In genomic region chr9:44645924-44646323, GRCm38 (mm10) we compare ENCODE assay signal across 10 mouse cellular contexts. TPM values are rescaled to one million over a fixed set of nuclear protein-coding genes. Genes with fewer than 3 reads are reported as not detected.
DNase-seq lines count a peak whose midpoint lies in the region; ATAC-seq lines count a peak whose summit lies in the region.
"Had no signal": no experiment of that assay in that cellular context is flagged by ENCODE, and none has a peak within 500 bp of the region (broad histone marks: within the 10 kb centered on the region; RNA-seq: fewer than 3 reads in every experiment).

No protein-coding gene starts in this region.

- H3K27me3 ChIP-seq in liver, embryonic 16.5 days (ENCODE audit: control insufficient read depth, insufficient read depth, low read depth, low read length) = no peaks in the 10 kb centered on the region
- H3K27me3 ChIP-seq in hindbrain, embryonic 12.5 days = no peaks in the 10 kb centered on the region
- H3K27me3 ChIP-seq: lung, embryonic 15.5 days had no signal

- no peak overlapping the region for H3K4me3 ChIP-seq in liver, embryonic 16.5 days (ENCODE audit: low read depth, low read length)
- no peak overlapping the region for H3K4me3 ChIP-seq in hindbrain, embryonic 12.5 days
- H3K4me3 ChIP-seq: lung, embryonic 15.5 days had no signal

- no peak overlapping the region for H3K27ac ChIP-seq in liver, embryonic 16.5 days (ENCODE audit: low read length)
- H3K27ac ChIP-seq in hindbrain, embryonic 12.5 days = no peak overlapping the region
- H3K27ac ChIP-seq: lung, embryonic 15.5 days had no signal

- H3K4me1 ChIP-seq in liver, embryonic 16.5 days (ENCODE audit: control insufficient read depth, low read depth, low read length) = no peaks in the 10 kb centered on the region; the same call in 1 of the 2 replicates
- H3K4me1 ChIP-seq in hindbrain, embryonic 12.5 days = no peaks in the 10 kb centered on the region

- no peaks in the 10 kb centered on the region; the same call in 1 of the 2 replicates for H3K36me3 ChIP-seq in liver, embryonic 16.5 days (ENCODE audit: control insufficient read depth, insufficient read depth)
- no peaks in the 10 kb centered on the region for H3K36me3 ChIP-seq in hindbrain, embryonic 12.5 days
- H3K36me3 ChIP-seq: lung, embryonic 15.5 days had no signal

- no peak for ATAC-seq in liver, embryonic 16.5 days (ENCODE audit: low read depth)
- no peak for ATAC-seq in hindbrain, embryonic 12.5 days (ENCODE audit: low FRiP score)

- H3K4me2 ChIP-seq in liver, embryonic 16.5 days (ENCODE audit: low read depth, low read length) = peak overlapping the region; percentile 18; the same call in 1 of the 2 replicates
- H3K4me2 ChIP-seq in hindbrain, embryonic 12.5 days (replicated peaks) = no peak overlapping the region
- H3K4me2 ChIP-seq: lung, embryonic 15.5 days had no signal

- no peaks in the 10 kb centered on the region for H3K9me3 ChIP-seq in liver, embryonic 16.5 days (replicated peaks; ENCODE audit: control insufficient read depth, low read length)
- no peaks in the 10 kb centered on the region for H3K9me3 ChIP-seq in hindbrain, embryonic 12.5 days (replicated peaks)
- H3K9me3 ChIP-seq: lung, embryonic 15.5 days had no signal

- H3K9ac ChIP-seq in liver, embryonic 16.5 days (ENCODE audit: low read depth, low read length) = no peak overlapping the region
- no peak overlapping the region for H3K9ac ChIP-seq in hindbrain, embryonic 12.5 days
- H3K9ac ChIP-seq: lung, embryonic 15.5 days had no signal

- DNase-seq in CD8-positive naive resting alpha-beta T cell, adult 2 months (ENCODE audit: low read depth in 2 of 2, low spot score in 2 of 2) = peak; percentile 40 to 53
- DNase-seq in T-cell, adult 2 months (ENCODE audit: low spot score) = peak; percentile 80
- peak; percentile 47 to 79 for DNase-seq in spleen, postnatal 10 days (ENCODE audit: low spot score in 2 of 2)
- DNase-seq in retina, embryonic 14.5 days (ENCODE audit: low spot score) = no peak
- no peak for DNase-seq in frontal cortex, postnatal 10 days (ENCODE audit: low spot score in 2 of 2)

- WGBS in liver, embryonic 16.5 days (ENCODE audit: insufficient replicate concordance) = 27% methylated on average over 15 of the region's 15 CpGs
- WGBS in hindbrain, embryonic 12.5 days = 70% methylated on average over 15 of the region's 15 CpGs

RNA-seq across cellular contexts. Expression of gene Treh, which starts 27.1 kb away (rescaled TPM):
- not detected in 2 replicates for polyA plus RNA-seq in liver, embryonic 16.5 days (2015; fragmentation: Nextera tagmentation; extraction: Ambion mirVana)
- not detected in 2 replicates for polyA plus RNA-seq in hindbrain, embryonic 12.5 days (2016; fragmentation: Nextera tagmentation; extraction: Ambion mirVana)
- polyA plus RNA-seq: brain, embryonic 14.5 days; intestine, embryonic 14.5 days; lung, embryonic 15.5 days had no signal

RNA-seq across cellular contexts. Expression of gene Ddx6, which starts 41.2 kb away (rescaled TPM):
- 4.5 and 5.5 TPM in 2 replicates for polyA plus RNA-seq in liver, embryonic 16.5 days (2015; fragmentation: Nextera tagmentation; extraction: Ambion mirVana)
- 25.9 and 26.8 TPM in 2 replicates for polyA plus RNA-seq in hindbrain, embryonic 12.5 days (2016; fragmentation: Nextera tagmentation; extraction: Ambion mirVana)

Comparison
In these comparisons a context has a peak if more than half of its experiments do, and no peak if none do; other contexts are left out.
1. DNase-seq: peak in CD8-positive naive resting alpha-beta T cell, adult 2 months (2 of 2), T-cell, adult 2 months (single experiment) and spleen, postnatal 10 days (2 of 2); none in retina, embryonic 14.5 days (single experiment) and frontal cortex, postnatal 10 days (0 of 2).